Mouse (Mus musculus): ENCODE measurements around the gene Hrk. TPM values are rescaled to one million over a fixed set of nuclear protein-coding genes. Genes with fewer than 3 reads are reported as not detected.
A peak's percentile ranks its signal among the peaks of the same experiment; 100 is the strongest.

Gene Hrk
- polyA plus RNA-seq, 1 experiment, result 0.02 TPM

- H3ac ChIP-seq (ENCODE audit: control insufficient read depth, insufficient read length), result peak overlapping the region; percentile 48
- peaks cover 62% of the 10 kb centered on the region for H3K27me3 ChIP-seq (ENCODE audit: control insufficient read depth, insufficient read depth, insufficient read length)
- no peaks in the 10 kb centered on the region for H3K79me2 ChIP-seq (ENCODE audit: control insufficient read depth, insufficient read depth)
- H3K4me2 ChIP-seq (ENCODE audit: low read depth), result peak overlapping the region; percentile 34
- H3K36me3 ChIP-seq (ENCODE audit: control insufficient read depth, insufficient read depth), result no peaks in the 10 kb centered on the region
- H3K4me3 ChIP-seq, result no peak overlapping the region
- no peak for TF ChIP-seq CEBPB (IDR thresholded peaks at IDR 0.05; ENCODE audit: insufficient read depth, poor library complexity, severe bottlenecking)
- no peak for TF ChIP-seq TCF12 (IDR thresholded peaks at IDR 0.05; ENCODE audit: insufficient read depth, poor library complexity, severe bottlenecking)
- no peak for TF ChIP-seq MAX (IDR thresholded peaks at IDR 0.05; ENCODE audit: low read depth)
- TF ChIP-seq REST (IDR thresholded peaks at IDR 0.05; ENCODE audit: insufficient read depth, insufficient read length), result no peak
- peak in 2 of 3 experiments; percentile 26 to 44 for TF ChIP-seq MYOG (IDR thresholded peaks at IDR 0.05; ENCODE audit: control insufficient read depth in 1 of 3, insufficient read depth in 1 of 3, insufficient read length in 2 of 3, low read depth in 2 of 3)
- TF ChIP-seq E2F4 (IDR thresholded peaks at IDR 0.05; ENCODE audit: insufficient read depth), result no peak
- peak in 2 of 3 experiments; percentile 3 to 59 for TF ChIP-seq MYOD1 (IDR thresholded peaks at IDR 0.05; ENCODE audit: control insufficient read depth in 1 of 3, insufficient read length in 2 of 3, low read depth in 2 of 3)
- no peak for TF ChIP-seq USF1 (IDR thresholded peaks at IDR 0.05; ENCODE audit: low read depth)
- no peak for TF ChIP-seq POLR2A (IDR thresholded peaks at IDR 0.05; ENCODE audit: insufficient read length, low read depth)
- no peak for TF ChIP-seq POLR2AphosphoS2 (IDR thresholded peaks at IDR 0.05; ENCODE audit: insufficient read length, low read depth)
- TF ChIP-seq SRF (IDR thresholded peaks at IDR 0.05; ENCODE audit: control insufficient read depth, insufficient read length, low read depth), result no peak
- TF ChIP-seq TCF3 (IDR thresholded peaks at IDR 0.05; ENCODE audit: insufficient read length, low read depth), result no peak
Observed at GRCm38 (mm10) chr5:118169222-118170221, 5.1 kb downstream of the Hrk start.

GRCm38 (mm10) chr5:118170888-118171529, 6.6 kb downstream of the Hrk start:
- peak overlapping the region; percentile 83 for H3K4me2 ChIP-seq (ENCODE audit: low read depth)
- no peaks in the 10 kb centered on the region for H3K79me2 ChIP-seq (ENCODE audit: control insufficient read depth, insufficient read depth)
- no peak overlapping the region for H3ac ChIP-seq (ENCODE audit: control insufficient read depth, insufficient read length)
- no peaks in the 10 kb centered on the region for H3K36me3 ChIP-seq (ENCODE audit: control insufficient read depth, insufficient read depth)
- TF ChIP-seq POLR2AphosphoS2 (IDR thresholded peaks at IDR 0.05; ENCODE audit: insufficient read length, low read depth) (no peak), CEBPB (IDR thresholded peaks at IDR 0.05; ENCODE audit: insufficient read depth, poor library complexity, severe bottlenecking) (no peak), MYOG (IDR thresholded peaks at IDR 0.05; ENCODE audit: control insufficient read depth in 1 of 3, insufficient read depth in 1 of 3, insufficient read length in 2 of 3, low read depth in 2 of 3) (no peak), USF1 (IDR thresholded peaks at IDR 0.05; ENCODE audit: low read depth) (no peak), POLR2A (IDR thresholded peaks at IDR 0.05; ENCODE audit: insufficient read length, low read depth) (no peak)
- no peak overlapping the region for H3K4me3 ChIP-seq
- H3K27me3 ChIP-seq (ENCODE audit: control insufficient read depth, insufficient read depth, insufficient read length), result peaks cover 68% of the 10 kb centered on the region

GRCm38 (mm10) chr5:118171665-118172064, 7.2 kb downstream of the Hrk start:
- Histone ChIP-seq H3K27me3 (ENCODE audit: control insufficient read depth, insufficient read depth, insufficient read length) (peaks cover 68% of the 10 kb centered on the region), H3K4me3 (no peak overlapping the region), H3ac (ENCODE audit: control insufficient read depth, insufficient read length) (no peak overlapping the region), H3K79me2 (ENCODE audit: control insufficient read depth, insufficient read depth) (no peaks in the 10 kb centered on the region), H3K4me2 (ENCODE audit: low read depth) (peak overlapping the region; percentile 83), H3K36me3 (ENCODE audit: control insufficient read depth, insufficient read depth) (no peaks in the 10 kb centered on the region)
- TF ChIP-seq MAX (IDR thresholded peaks at IDR 0.05; ENCODE audit: low read depth), result no peak
- TF ChIP-seq E2F4 (IDR thresholded peaks at IDR 0.05; ENCODE audit: insufficient read depth), result peak; percentile 21

GRCm38 (mm10) chr5:118172078-118172723, 7.8 kb downstream of the Hrk start:
- H3K36me3 ChIP-seq (ENCODE audit: control insufficient read depth, insufficient read depth), result no peaks in the 10 kb centered on the region
- peaks cover 68% of the 10 kb centered on the region for H3K27me3 ChIP-seq (ENCODE audit: control insufficient read depth, insufficient read depth, insufficient read length)
- H3K4me2 ChIP-seq (ENCODE audit: low read depth), result peak overlapping the region; percentile 83
- no peak for TF ChIP-seq REST (IDR thresholded peaks at IDR 0.05; ENCODE audit: insufficient read depth, insufficient read length)
- no peak for TF ChIP-seq SRF (IDR thresholded peaks at IDR 0.05; ENCODE audit: control insufficient read depth, insufficient read length, low read depth)
- TF ChIP-seq USF1 (IDR thresholded peaks at IDR 0.05; ENCODE audit: low read depth), result no peak
- no peak for TF ChIP-seq POLR2AphosphoS2 (IDR thresholded peaks at IDR 0.05; ENCODE audit: insufficient read length, low read depth)
- no peak for TF ChIP-seq POLR2A (IDR thresholded peaks at IDR 0.05; ENCODE audit: insufficient read length, low read depth)
- no peaks in the 10 kb centered on the region for H3K79me2 ChIP-seq (ENCODE audit: control insufficient read depth, insufficient read depth)
- H3K4me3 ChIP-seq, result no peak overlapping the region
- H3ac ChIP-seq (ENCODE audit: control insufficient read depth, insufficient read length), result no peak overlapping the region
